ENCODE assay signal across 31 mouse cellular contexts in genomic region chr8:48095378-48095777, GRCm38 (mm10).
"Had no signal": no experiment of that assay in that cellular context is flagged by ENCODE, and none has a peak within 500 bp of the region (broad histone marks: within the 10 kb centered on the region; RNA-seq: fewer than 3 reads in every experiment).

No protein-coding gene starts in this region.

- H3K9ac ChIP-seq: limb, embryonic 12.5 days; limb, embryonic 13.5 days; limb, embryonic 15.5 days; liver, embryonic 12.5 days; liver, embryonic 13.5 days; liver, embryonic 14.5 days; liver, embryonic 15.5 days; liver, postnatal 0 days; lung, embryonic 14.5 days; lung, embryonic 15.5 days; midbrain, embryonic 12.5 days; midbrain, embryonic 13.5 days; midbrain, embryonic 15.5 days; neural tube, embryonic 12.5 days had no signal

- H3K4me2 ChIP-seq: limb, embryonic 12.5 days; limb, embryonic 13.5 days; limb, embryonic 15.5 days; liver, embryonic 11.5 days; liver, embryonic 12.5 days; liver, embryonic 13.5 days; liver, embryonic 15.5 days; lung, embryonic 14.5 days; lung, embryonic 15.5 days; midbrain, embryonic 12.5 days; midbrain, embryonic 13.5 days; midbrain, embryonic 15.5 days; neural tube, embryonic 12.5 days had no signal

- DNase-seq: left cerebral cortex, postnatal 4 days; liver; liver, embryonic 13.5 days; liver, postnatal 0 days; lung, adult 18-20 months; lung, adult 2 months; lung, embryonic 14.5 days; lung, postnatal 10 days; lung, postnatal 14 days; lung, postnatal 36 days; lung, postnatal 4 days; midbrain, embryonic 14.5 days had no signal

- H3K27me3 ChIP-seq: limb, embryonic 15.5 days; liver, embryonic 13.5 days; liver, embryonic 15.5 days; lung, embryonic 15.5 days; midbrain, embryonic 13.5 days; midbrain, embryonic 15.5 days; neural tube, embryonic 12.5 days had no signal

- H3K4me1 ChIP-seq: liver, embryonic 12.5 days; liver, embryonic 13.5 days; liver, embryonic 15.5 days had no signal

- H3K4me3 ChIP-seq: left cerebral cortex, adult 2 months; limb, embryonic 10.5 days; limb, embryonic 12.5 days; limb, embryonic 13.5 days; limb, embryonic 15.5 days; liver, embryonic 12.5 days; liver, embryonic 13.5 days; liver, embryonic 15.5 days; lung, embryonic 15.5 days; megakaryocyte, embryonic 14.5 days; midbrain, embryonic 12.5 days; midbrain, embryonic 13.5 days; midbrain, embryonic 15.5 days; myocyte; neural tube, embryonic 12.5 days had no signal

- H3K9me3 ChIP-seq: limb, embryonic 10.5 days; limb, embryonic 12.5 days; limb, embryonic 13.5 days; limb, embryonic 15.5 days; liver, embryonic 12.5 days; liver, embryonic 13.5 days; liver, embryonic 15.5 days; lung, embryonic 15.5 days; megakaryocyte, embryonic 14.5 days; midbrain, embryonic 12.5 days; midbrain, embryonic 13.5 days; midbrain, embryonic 15.5 days; neural tube, embryonic 12.5 days had no signal

- H3K36me3 ChIP-seq: limb, embryonic 10.5 days; limb, embryonic 12.5 days; limb, embryonic 13.5 days; limb, embryonic 15.5 days; liver, embryonic 12.5 days; liver, embryonic 13.5 days; liver, embryonic 15.5 days; lung, embryonic 15.5 days; midbrain, embryonic 12.5 days; midbrain, embryonic 13.5 days; midbrain, embryonic 15.5 days; neural tube, embryonic 12.5 days had no signal

- H3K27ac ChIP-seq: left cerebral cortex, adult 2 months; limb, embryonic 10.5 days; limb, embryonic 12.5 days; limb, embryonic 13.5 days; limb, embryonic 15.5 days; liver, embryonic 12.5 days; liver, embryonic 13.5 days; liver, embryonic 14.5 days; liver, embryonic 15.5 days; lung, embryonic 15.5 days; macrophage; midbrain, embryonic 12.5 days; midbrain, embryonic 13.5 days; midbrain, embryonic 15.5 days; neural tube, embryonic 12.5 days had no signal

- ATAC-seq: liver, embryonic 12.5 days; liver, postnatal 0 days; lung, postnatal 0 days; midbrain, embryonic 13.5 days; midbrain, embryonic 15.5 days; midbrain, embryonic 16.5 days had no signal
